Mouse (Mus musculus): ENCODE measurements at regions not wholly inside any gene's neighbourhood (a gene's known extent, or its start where the extent isn't known, plus 50 kb on each side); places are given as distances from the start of the nearest gene placed in this dataset.

DNA sequence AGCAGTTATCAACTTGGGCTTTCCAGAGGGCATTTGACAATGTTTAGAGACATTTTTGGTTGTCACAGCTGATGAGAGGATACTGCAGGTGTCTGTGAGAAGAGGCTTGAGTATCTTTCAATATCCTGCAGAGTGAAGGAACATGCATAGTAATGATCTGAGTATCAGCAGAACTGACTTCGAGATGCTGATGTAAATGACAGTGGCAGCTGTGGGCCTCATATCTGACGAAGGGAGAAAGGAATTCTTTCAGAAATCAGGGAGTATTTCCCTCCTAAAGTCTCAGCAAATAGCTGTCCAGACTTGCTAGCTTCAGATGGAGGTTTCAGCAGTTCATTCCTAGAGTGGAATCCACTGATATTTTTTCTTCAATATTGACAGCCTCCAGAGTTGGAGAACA lies 83.9 kb upstream of the Gmds start:
- ATAC-seq (no peak), DNase-seq (ENCODE audit: low read depth, low spot score) (no peak)
- H3K27me3 ChIP-seq, result no peaks in the 10 kb centered on the region
- ChIA-PET CTCF (no interaction called here), POLR2A (no interaction called here)
- TF ChIP-seq CTCF (IDR thresholded peaks at IDR 0.05), result no peak
- in situ Hi-C loops (cut with MboI; ENCODE audit: low pct_unique_long_range_greater_than_20kb), result no loop called here

DNA sequence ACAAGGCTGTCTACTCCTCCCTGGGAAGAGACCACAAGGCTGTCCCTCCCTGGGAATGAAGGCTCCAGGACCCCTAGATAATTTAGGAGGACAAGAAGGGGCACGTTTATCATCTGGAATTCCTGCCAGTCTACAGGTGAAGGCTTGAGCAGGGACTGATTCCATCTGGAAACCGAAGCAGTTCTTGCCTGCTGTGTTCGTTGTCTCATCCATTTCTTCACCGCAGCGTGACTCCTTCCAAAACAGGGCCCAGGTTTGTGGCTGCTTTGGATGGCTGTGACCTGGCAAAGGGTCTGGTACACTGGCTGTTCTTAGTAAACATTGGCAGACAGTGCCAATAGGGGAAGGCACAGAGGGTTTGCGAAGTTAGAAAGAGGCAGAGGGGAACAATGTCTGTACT lies 80.8 kb upstream of the Gmds start:
- no peak for TF ChIP-seq CTCF (IDR thresholded peaks at IDR 0.05)
- in situ Hi-C loops (cut with MboI; ENCODE audit: low pct_unique_long_range_greater_than_20kb), result loop anchor here (10.0 kb wide), 1 partner anchor 245 kb away; no protein-coding TSS in a partner anchor
- no peaks in the 10 kb centered on the region for H3K27me3 ChIP-seq
- CTCF ChIA-PET, result no interaction called here
- DNase-seq (ENCODE audit: low read depth, low spot score), result no peak
- no peak for ATAC-seq
- POLR2A ChIA-PET, result no interaction called here

DNA sequence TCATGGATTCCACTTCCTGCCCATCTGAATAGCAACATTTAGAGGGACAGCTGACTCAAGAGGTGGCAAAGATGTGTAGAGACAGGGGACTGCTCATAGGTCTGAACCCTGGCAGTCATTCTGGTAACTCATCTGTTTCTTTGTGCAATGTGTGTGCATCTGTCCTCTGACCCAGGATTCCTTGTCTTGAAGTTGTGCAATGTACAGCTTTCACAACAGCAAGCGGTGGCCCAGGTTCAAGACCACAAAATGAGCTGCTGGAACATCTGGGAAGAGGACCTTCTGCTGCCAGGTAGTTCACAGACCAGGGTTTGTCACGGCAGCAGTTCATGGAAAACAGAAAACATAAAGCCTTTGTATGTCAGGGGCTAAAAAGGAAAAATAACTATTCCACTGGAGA lies 80.1 kb upstream of the Gmds start:
- in situ Hi-C loops (cut with MboI; ENCODE audit: low pct_unique_long_range_greater_than_20kb), result loop anchor here (10.0 kb wide), 1 partner anchor 246 kb away; no protein-coding TSS in a partner anchor
- DNase-seq (ENCODE audit: low read depth, low spot score), result no peak
- CTCF ChIA-PET, result no interaction called here
- no peak for TF ChIP-seq CTCF (IDR thresholded peaks at IDR 0.05)
- H3K27me3 ChIP-seq, result no peaks in the 10 kb centered on the region
- POLR2A ChIA-PET, result no interaction called here
- ATAC-seq, result no peak

DNA sequence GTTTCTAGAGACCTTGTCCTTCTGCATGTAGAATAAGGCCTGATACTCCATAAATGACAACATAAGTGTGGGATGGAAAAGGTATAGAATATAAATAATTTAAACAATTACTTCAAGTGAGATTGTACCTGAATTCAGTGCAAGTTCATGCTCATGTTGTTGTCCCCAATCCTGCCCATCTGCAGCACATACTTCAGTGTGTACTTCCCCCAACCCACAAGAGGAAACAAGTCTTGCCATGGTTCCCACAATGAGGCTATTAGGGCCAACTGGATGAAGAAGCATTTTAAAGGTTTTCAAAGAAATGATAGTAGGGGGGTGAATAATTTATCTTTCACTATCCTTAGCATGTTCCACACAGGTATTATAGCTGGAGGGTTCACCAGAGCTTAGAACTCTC lies 79.4 kb upstream of the Gmds start:
- H3K27me3 ChIP-seq, result no peaks in the 10 kb centered on the region
- ATAC-seq (no peak), DNase-seq (ENCODE audit: low read depth, low spot score) (no peak)
- TF ChIP-seq CTCF (IDR thresholded peaks at IDR 0.05), result no peak
- ChIA-PET POLR2A (interaction anchor here (0.6 kb wide), 1 partner anchor 11 kb away, joined by 3 read pairs; no protein-coding TSS in a partner anchor), CTCF (interaction anchor here (1.2 kb wide), 1 partner anchor 200 kb away, joined by 3 read pairs; no protein-coding TSS in a partner anchor)
- in situ Hi-C loops (cut with MboI; ENCODE audit: low pct_unique_long_range_greater_than_20kb), result loop anchor here (10.0 kb wide), 1 partner anchor 247 kb away; no protein-coding TSS in a partner anchor

DNA sequence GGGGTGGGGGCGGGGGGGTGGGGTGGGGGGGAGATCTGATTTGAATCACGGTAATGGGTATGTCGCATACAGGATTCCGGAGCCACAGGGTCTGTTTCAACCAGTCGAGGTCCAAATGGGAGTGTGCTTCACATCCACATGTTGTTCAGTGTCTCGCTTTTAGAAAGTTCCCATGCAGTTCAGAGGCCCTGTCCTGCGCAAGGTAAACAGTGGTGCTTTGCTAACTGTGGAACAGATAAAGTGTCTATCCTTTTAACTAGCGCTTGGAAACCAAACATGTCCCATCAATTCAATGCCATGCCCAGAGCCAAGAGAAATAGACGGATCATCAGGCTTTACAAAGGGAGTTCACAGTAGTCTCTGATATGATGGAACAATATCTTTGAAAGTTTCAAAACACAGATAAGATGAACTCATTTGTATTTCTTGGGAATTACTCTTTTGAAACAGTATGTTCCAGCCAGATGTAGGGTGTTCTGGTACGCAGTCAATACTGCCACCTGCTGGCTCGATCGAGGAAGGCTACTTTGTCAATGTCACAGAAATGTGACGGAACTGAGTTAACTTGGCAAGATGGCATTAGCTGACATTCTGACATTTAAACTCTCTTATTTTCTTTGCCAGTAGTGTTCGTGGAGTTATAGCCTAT lies 72.9 kb upstream of the Gmds start:
- ATAC-seq (no peak), DNase-seq (ENCODE audit: low read depth, low spot score) (no peak)
- H3K27me3 ChIP-seq, result no peaks in the 10 kb centered on the region
- in situ Hi-C loops (cut with MboI; ENCODE audit: low pct_unique_long_range_greater_than_20kb), result loop anchor here (5.0 to 10.0 kb wide), 6 partner anchors 64 to 614 kb away; no protein-coding TSS in a partner anchor
- POLR2A ChIA-PET, result no interaction called here
- CTCF ChIA-PET, result interaction anchor here (0.9 kb wide), 1 partner anchor 84 kb away, joined by 3 read pairs; no protein-coding TSS in a partner anchor
- peak; percentile 94 for TF ChIP-seq CTCF (IDR thresholded peaks at IDR 0.05)

DNA sequence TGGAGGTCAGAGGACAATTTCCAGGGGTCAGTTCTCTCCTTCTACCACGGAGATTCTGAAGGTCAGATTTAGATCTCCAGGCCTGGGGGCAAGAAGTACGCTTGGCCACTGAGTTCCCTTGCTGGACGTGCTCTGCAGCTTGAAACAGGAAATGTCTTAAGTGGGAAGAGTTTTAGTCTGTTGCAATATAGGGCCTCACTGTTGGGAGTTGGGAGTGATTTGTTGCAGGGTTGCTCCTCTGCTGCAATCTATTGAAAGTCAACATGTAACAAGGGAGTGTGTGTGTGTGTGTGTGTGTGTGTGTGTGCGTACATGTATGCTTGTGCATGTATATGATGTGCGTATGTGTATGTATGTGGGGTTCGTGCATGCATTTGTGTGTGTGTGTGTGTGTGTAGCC lies 71.5 kb upstream of the Gmds start:
- no peaks in the 10 kb centered on the region for H3K27me3 ChIP-seq
- ATAC-seq, result no peak

DNA sequence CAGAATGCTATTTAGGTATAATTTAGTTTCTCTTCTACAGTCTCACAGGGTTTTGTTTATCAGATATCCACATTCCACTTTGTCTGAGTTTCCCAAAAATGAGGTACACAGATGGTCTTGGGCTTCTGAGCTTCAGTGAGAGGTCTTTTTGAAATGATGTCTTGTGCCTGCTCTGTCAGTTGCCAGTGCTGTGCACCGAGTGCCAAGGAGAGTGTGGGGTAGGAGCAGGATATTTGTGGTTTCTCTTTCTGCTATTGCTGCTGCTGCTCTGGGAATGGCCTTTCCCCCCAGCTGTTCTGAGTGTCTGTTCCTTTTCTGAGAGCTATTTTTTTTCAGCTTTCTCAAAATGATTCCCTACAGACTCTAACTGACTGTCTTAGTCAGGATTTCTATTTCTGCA lies 60.1 kb upstream of the Gmds start:
- no peaks in the 10 kb centered on the region for H3K27me3 ChIP-seq
- TF ChIP-seq CTCF (IDR thresholded peaks at IDR 0.05), result no peak
- in situ Hi-C loops (cut with MboI; ENCODE audit: low pct_unique_long_range_greater_than_20kb), result no loop called here
- POLR2A ChIA-PET, result no interaction called here
- DNase-seq (ENCODE audit: low read depth, low spot score) (no peak), ATAC-seq (no peak)
- CTCF ChIA-PET, result interaction anchor here (1.7 kb wide), 1 partner anchor 11 kb away, joined by 3 read pairs; no protein-coding TSS in a partner anchor

More for the DNA sequence above, 71.5 kb upstream of the Gmds start:
- in situ Hi-C loops (cut with MboI; ENCODE audit: low pct_unique_long_range_greater_than_20kb), result loop anchor here (5.0 to 10.0 kb wide), 6 partner anchors 63 to 613 kb away; no protein-coding TSS in a partner anchor
- no peak for TF ChIP-seq CTCF (IDR thresholded peaks at IDR 0.05)
- ChIA-PET POLR2A (interaction anchor here (0.7 kb wide), 1 partner anchor 425 kb away, joined by 3 read pairs; no protein-coding TSS in a partner anchor), CTCF (interaction anchor here (1.0 to 1.1 kb wide), 3 partner anchors 19 to 193 kb away, joined by 3 to 5 read pairs (median 3); no protein-coding TSS in a partner anchor)
- DNase-seq (ENCODE audit: low read depth, low spot score), result no peak

Measured in Patski (cell line).